Mouse (Mus musculus): Measurements from ENCODE around the gene Ugt1a8. TPM values are rescaled to one million over a fixed set of nuclear protein-coding genes. Genes with fewer than 3 reads are reported as not detected.

Gene Ugt1a8
- polyA plus RNA-seq, 1 experiment from 2014 or later, result not detected

DNA sequence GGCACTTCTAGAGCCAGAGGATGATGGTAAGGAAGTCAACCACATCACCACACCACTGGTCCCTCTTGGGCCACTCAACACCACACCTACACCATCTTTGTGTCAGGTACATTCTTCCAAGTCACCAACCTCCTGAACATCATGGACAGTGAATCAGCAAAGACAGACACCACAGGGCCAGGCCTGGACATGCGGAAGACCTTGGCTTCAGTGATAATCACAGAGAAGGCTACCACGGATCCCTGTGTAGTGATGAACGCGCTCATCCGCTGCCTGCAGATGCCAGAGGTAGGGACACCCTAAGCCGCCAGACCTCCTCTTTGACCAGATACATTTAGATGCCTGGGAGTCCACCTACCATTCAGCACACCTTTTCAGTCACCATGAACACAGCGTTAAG lies 140.5 kb downstream of the Ugt1a8 start:
- Histone ChIP-seq H3K4me1 (no peaks in the 10 kb centered on the region), H3K9me3 (peaks cover 77% of the 10 kb centered on the region), H3K27me3 (no peaks in the 10 kb centered on the region), H3K4me3 (no peak overlapping the region), H3K36me3 (no peaks in the 10 kb centered on the region), H3K9ac (replicated peaks) (no peak overlapping the region), H3K4me2 (replicated peaks) (no peak overlapping the region), H3K27ac (replicated peaks) (no peak overlapping the region)
- WGBS, result 72% methylated on average over 7 of the region's 7 CpGs
- ATAC-seq (replicated peaks), result no peak

DNA sequence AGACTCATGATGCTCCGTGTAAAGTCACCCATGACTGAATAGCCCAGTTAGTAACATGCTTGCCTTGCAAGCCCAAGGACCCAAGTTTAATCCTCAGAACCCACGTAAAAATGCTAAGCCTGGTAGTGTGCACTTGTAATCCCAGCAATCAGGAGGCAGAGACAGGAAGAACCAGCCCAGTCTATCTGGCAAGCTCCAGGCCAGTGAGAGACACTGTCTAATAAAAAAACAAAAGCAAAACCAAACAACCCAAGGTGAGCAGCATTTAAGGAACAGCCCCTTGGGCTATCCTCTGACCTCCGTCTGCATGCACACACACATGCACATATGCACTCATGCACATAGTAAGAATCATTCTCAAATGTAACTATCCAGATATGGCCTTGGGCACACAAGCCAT lies 142.0 kb downstream of the Ugt1a8 start:
- Histone ChIP-seq H3K4me3 (no peak overlapping the region), H3K27me3 (no peaks in the 10 kb centered on the region), H3K9me3 (peaks cover 89% of the 10 kb centered on the region), H3K36me3 (no peaks in the 10 kb centered on the region), H3K9ac (replicated peaks) (no peak overlapping the region), H3K4me1 (no peaks in the 10 kb centered on the region), H3K27ac (replicated peaks) (no peak overlapping the region), H3K4me2 (replicated peaks) (no peak overlapping the region)
- 78% methylated on average over 3 of the region's 3 CpGs for WGBS
- ATAC-seq (replicated peaks), result no peak

DNA sequence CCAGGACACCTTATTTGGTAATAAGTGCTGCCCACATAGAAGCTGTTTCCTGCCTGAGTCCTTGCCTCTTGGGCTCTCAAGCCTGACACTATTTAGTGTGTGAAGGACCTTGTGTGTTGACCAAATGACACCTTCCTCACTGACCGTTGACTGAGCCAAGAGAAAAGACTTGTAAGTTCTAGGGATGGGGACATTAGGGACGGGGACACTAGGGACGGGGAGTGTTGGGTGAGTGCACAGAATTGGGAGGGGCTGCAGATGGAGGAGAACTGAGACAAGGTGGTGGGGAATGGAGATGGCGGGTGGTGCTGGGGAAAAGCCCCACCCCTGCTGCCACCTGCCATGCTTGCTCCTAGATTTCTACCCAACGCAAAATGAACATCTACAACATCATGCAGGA lies 142.4 kb downstream of the Ugt1a8 start:
- H3K27me3 ChIP-seq, result no peaks in the 10 kb centered on the region
- H3K36me3 ChIP-seq, result no peaks in the 10 kb centered on the region
- no peaks in the 10 kb centered on the region for H3K4me1 ChIP-seq
- H3K27ac ChIP-seq (replicated peaks), result no peak overlapping the region
- H3K9ac ChIP-seq (replicated peaks), result no peak overlapping the region
- no peak overlapping the region for H3K4me3 ChIP-seq
- no peak for ATAC-seq (replicated peaks)
- WGBS, result 89% methylated on average over 5 of the region's 5 CpGs
- H3K9me3 ChIP-seq, result peaks cover 93% of the 10 kb centered on the region
- H3K4me2 ChIP-seq (replicated peaks), result no peak overlapping the region

DNA sequence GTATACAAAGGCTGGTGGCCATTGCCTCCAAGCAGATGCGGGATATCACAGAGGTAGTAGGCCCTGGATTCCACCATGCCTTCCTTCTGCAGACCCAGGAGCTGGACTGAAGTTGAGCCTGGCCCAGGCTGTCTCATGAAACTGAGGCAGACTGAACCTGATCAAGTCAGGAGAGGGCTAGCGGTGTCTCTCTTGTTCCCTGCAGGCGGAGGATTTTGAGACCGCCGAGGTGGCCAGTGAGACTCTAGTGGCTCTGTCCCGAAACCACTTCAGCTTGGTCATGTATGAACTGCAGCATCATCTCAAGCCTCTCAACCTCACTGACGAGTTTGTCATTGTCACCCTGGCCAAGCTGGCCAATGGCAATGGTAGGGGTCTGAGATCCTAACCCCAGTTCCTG lies 142.8 kb downstream of the Ugt1a8 start:
- H3K4me1 ChIP-seq, result no peaks in the 10 kb centered on the region
- no peak overlapping the region for H3K4me2 ChIP-seq (replicated peaks)
- WGBS, result 73% methylated on average over 7 of the region's 7 CpGs
- no peaks in the 10 kb centered on the region for H3K36me3 ChIP-seq
- ATAC-seq (replicated peaks), result no peak
- H3K9me3 ChIP-seq, result peaks cover 95% of the 10 kb centered on the region
- H3K9ac ChIP-seq (replicated peaks), result no peak overlapping the region
- H3K27ac ChIP-seq (replicated peaks), result no peak overlapping the region
- H3K4me3 ChIP-seq, result no peak overlapping the region
- H3K27me3 ChIP-seq, result no peaks in the 10 kb centered on the region

DNA sequence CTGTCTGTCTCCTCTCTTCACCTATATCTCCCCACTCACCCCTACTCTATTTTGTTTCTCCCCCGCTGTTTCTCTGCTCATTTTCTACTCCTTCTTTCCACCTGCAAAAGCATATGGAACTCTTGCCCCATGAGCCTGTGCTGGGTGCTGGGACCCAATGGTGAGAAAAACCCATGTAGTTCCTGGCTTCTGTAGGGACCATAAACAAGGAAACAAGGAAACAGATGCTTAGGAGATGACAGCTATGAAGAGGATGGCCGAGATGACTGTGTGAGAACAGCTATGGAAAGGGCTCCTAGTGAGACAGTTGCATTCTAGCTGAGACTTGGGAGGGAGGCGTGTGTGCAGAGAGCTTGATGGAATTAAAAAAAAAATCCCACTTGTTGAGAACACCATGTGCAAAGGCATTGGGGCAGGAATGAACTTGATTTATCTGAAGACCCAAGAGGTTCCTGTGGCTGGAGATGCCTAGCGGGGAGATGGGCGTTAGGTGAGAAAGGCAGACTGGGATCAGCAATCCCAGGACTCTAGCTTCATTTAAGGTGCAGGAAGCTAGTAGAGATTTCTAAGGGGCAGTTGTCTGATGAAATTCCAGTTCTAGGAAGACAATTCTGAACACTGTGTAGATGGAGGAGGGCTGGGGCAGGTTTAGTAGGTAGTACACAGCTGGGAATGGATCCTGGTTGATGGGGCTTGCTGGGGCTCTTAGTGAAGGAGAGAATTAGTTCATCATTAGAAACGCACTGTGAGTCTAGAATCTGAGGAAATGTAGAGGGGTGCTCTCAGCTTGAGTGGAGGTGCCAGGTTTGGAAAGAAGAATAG lies 143.6 kb downstream of the Ugt1a8 start:
- ATAC-seq (replicated peaks), result no peak
- no peaks in the 10 kb centered on the region for H3K4me1 ChIP-seq
- peaks cover 95% of the 10 kb centered on the region for H3K9me3 ChIP-seq
- no peak overlapping the region for H3K9ac ChIP-seq (replicated peaks)
- H3K4me3 ChIP-seq, result no peak overlapping the region
- no peak overlapping the region for H3K4me2 ChIP-seq (replicated peaks)
- no peak overlapping the region for H3K27ac ChIP-seq (replicated peaks)
- no peaks in the 10 kb centered on the region for H3K27me3 ChIP-seq
- WGBS, result 78% methylated on average over 6 of the region's 6 CpGs
- no peaks in the 10 kb centered on the region for H3K36me3 ChIP-seq

DNA sequence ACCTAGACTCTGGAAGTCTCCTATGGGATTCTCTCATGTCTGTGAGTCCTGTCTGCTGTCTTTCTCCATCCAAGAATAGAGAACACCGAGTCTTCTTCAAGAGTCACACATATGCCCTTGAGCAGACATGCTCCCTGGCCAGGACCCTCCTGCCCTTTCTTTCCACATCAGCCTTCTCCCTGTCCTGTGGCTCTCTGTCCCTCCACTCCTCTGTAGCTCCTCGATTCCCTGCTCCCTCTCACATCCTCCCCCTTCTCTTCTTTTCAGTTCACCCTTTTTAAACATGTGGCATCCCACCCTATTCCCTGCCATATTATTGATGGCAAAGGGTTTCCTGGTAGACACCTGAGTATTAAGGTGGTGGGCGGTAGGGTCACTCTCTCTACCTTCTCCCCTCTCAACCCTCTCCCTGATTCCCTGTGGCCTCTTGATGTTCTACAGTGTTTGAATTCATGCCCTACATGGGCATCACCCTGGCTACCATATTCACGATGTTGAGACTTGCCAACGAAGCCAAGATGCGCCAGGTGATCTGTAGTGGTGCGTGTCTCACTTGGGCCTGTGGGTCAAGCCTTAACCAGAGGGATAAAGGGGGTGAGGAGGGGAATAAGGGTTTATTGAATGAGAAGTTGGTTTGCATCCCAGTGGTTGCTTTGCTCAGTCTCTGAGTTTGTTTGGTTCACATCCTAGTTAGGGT lies 144.3 kb downstream of the Ugt1a8 start:
- H3K9ac ChIP-seq (replicated peaks), result no peak overlapping the region
- ATAC-seq (replicated peaks), result no peak
- no peak overlapping the region for H3K27ac ChIP-seq (replicated peaks)
- no peaks in the 10 kb centered on the region for H3K4me1 ChIP-seq
- peaks cover 91% of the 10 kb centered on the region for H3K9me3 ChIP-seq
- no peaks in the 10 kb centered on the region for H3K27me3 ChIP-seq
- WGBS, result 68% methylated on average over 7 of the region's 7 CpGs
- no peak overlapping the region for H3K4me3 ChIP-seq
- no peak overlapping the region for H3K4me2 ChIP-seq (replicated peaks)
- no peaks in the 10 kb centered on the region for H3K36me3 ChIP-seq

DNA sequence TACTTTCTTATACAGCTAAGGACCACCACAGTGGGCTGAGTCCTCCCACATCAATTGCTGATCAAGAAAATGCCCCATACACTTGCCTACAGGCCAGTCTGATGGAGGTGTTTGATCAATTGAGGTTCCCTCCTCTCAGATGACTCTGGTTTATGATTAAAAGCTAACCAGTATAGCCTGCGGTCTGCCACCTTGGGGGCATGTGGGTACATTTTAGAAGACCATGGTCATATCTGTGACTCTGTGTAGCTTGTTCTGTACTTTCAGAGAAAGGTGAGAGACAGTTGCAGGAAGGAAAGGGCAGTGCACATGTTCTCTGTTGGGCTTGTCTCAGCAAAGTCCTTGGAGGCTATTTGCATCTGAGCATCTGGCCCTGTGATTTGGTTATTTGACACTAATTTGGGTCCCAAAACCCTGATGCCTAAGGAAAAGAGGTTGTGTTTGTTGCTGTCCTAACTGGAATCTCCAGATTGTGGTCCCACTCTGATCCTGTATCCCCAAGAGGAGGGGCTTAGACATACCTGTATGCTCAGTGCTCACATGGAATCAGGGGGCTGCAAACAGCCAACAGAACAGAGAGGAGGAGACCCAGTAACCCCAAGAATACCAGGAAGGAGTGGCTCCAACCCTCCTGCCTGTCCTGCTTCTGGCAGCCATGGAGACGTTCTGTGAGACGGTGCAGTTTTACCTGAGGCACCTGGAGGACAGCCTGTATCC lies 145.2 kb downstream of the Ugt1a8 start:
- Histone ChIP-seq H3K27me3 (no peaks in the 10 kb centered on the region), H3K4me2 (replicated peaks) (no peak overlapping the region), H3K4me1 (no peaks in the 10 kb centered on the region), H3K9ac (replicated peaks) (no peak overlapping the region), H3K9me3 (peaks cover 91% of the 10 kb centered on the region), H3K27ac (replicated peaks) (no peak overlapping the region), H3K36me3 (no peaks in the 10 kb centered on the region), H3K4me3 (no peak overlapping the region)
- WGBS, result 54% methylated on average over 3 of the region's 3 CpGs
- no peak for ATAC-seq (replicated peaks)

DNA sequence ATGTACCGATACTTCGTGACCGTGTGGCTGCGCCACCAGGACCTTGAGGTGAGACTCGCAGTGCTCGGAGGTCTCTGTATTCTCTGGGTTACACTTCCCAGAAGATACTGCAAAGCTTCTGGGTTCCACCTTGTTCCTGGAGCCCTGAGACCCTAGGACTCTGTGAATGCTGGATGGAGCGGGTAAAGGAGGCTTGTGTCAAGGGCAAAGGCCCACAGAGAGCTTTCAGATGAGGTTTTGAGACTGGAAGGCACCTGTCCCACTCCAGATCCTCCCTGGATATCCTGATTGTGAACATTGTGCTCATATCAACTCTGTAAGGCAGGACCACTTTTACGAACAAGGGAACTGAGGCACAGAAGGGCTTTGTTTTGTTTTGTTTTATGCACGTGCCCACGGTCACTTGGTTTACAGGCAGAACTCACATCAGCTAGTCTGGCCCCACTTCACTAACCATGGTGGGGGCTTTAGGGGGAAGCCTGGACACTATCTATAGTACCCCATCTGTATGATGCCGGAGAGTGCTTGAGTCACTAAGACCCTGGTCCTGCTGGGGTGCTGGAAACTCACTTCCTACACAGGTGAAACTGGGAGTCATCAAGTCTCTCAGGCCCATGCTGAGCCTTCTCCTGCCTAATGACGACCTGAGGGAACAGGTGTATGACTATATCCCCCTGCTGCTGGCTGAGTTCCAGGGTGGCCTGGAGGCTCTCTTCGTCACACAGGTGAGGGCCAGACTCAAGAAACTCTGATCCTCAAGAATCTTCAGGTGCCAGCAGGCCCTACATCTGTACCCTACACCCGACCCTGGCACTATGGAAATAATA lies 146.0 kb downstream of the Ugt1a8 start:
- Histone ChIP-seq H3K27ac (replicated peaks) (no peak overlapping the region), H3K27me3 (no peaks in the 10 kb centered on the region), H3K4me3 (no peak overlapping the region), H3K4me1 (no peaks in the 10 kb centered on the region), H3K36me3 (no peaks in the 10 kb centered on the region), H3K9me3 (peaks cover 91% of the 10 kb centered on the region), H3K9ac (replicated peaks) (no peak overlapping the region), H3K4me2 (replicated peaks) (no peak overlapping the region)
- no peak for ATAC-seq (replicated peaks)
- WGBS, result 70% methylated on average over 14 of the region's 14 CpGs

DNA sequence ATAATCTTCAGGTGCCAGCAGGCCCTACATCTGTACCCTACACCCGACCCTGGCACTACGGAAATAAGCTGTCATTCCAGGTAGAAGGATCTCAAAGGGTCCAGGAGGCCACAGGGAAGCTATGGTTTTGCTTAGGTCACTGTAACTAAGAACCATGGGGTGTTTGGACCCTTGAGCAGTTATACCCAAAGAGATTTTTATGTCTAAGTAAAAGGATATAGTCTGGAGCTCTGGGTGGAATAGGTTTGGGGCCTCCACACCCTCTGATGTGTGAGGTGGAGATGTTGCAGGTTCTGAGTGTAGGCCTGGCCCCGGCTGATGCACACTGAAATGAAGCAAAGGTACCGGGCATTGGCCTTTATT lies 146.6 kb downstream of the Ugt1a8 start:
- no peak for ATAC-seq (replicated peaks)
- H3K4me3 ChIP-seq, result no peak overlapping the region
- peaks cover 91% of the 10 kb centered on the region for H3K9me3 ChIP-seq
- no peaks in the 10 kb centered on the region for H3K36me3 ChIP-seq
- H3K27me3 ChIP-seq, result no peaks in the 10 kb centered on the region
- H3K27ac ChIP-seq (replicated peaks), result no peak overlapping the region
- no peak overlapping the region for H3K9ac ChIP-seq (replicated peaks)
- H3K4me2 ChIP-seq (replicated peaks), result no peak overlapping the region
- H3K4me1 ChIP-seq, result no peaks in the 10 kb centered on the region
- 64% methylated on average over 4 of the region's 4 CpGs for WGBS

DNA sequence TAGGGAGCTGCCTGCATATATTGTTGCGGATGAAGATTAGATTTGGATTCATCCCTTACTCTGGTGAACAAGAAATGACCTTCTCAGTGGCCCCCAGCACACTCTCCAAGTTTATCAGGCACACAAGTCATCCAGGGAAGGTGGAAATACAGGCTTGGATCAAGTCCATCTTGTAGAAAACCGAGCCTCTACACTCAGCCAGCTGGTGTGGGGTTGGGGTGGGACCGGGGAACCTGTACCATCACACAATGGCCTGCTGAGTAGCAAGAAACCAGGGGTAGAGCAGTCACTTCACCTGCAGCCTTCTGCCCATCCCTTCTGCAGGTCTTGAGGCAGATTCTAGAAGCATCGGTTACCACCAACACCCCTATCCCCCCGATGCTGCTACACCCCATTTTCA lies 147.0 kb downstream of the Ugt1a8 start:
- no peak overlapping the region for H3K9ac ChIP-seq (replicated peaks)

DNA sequence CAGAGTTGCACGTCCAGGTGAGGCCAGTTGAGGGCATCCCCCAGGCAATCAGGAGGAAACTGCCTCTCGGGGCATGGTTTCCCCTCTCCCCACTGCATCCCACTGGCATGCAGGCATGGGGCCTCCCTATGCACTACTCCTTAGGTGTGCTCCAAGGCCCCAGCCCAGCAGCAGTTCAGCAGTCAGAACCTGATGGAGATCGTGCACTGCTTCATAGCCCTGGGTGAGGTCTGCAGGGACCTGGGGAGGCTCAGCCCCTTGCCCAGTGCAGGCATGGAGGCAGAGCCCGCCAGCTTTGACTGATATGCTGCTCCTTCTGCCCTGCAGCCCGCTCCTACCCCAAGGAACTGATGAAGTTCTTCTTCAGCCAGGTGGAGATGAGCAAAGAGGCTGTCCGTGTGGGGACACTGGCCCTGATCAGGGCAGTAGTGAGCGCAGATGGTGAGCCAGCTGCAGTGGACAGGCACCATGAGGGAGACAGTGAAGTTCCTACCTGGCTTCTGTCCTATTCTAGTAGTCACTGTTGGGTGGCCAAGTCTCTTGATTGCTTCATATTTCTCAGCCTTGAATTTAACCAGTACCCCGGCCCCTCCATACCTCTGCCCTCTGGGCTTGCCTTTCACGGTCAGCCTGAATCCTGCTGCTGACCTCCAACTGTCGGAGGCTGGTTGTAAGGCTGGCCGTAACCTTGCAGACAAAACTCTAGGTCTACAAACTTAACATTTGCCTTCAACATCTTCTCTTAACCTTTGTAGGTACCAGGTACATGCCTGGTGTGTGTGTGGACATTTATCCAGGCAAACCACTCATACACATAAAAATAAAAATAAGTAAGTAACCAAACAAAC lies 147.7 kb downstream of the Ugt1a8 start:
- no peak overlapping the region for H3K9ac ChIP-seq (replicated peaks)
- H3K27me3 ChIP-seq, result no peaks in the 10 kb centered on the region
- H3K4me1 ChIP-seq, result no peaks in the 10 kb centered on the region
- no peak overlapping the region for H3K4me3 ChIP-seq
- WGBS, result 68% methylated on average over 11 of the region's 11 CpGs
- no peak overlapping the region for H3K4me2 ChIP-seq (replicated peaks)
- no peaks in the 10 kb centered on the region for H3K36me3 ChIP-seq
- peaks cover 92% of the 10 kb centered on the region for H3K9me3 ChIP-seq
- no peak overlapping the region for H3K27ac ChIP-seq (replicated peaks)
- ATAC-seq (replicated peaks), result no peak

More for the DNA sequence above, 147.0 kb downstream of the Ugt1a8 start:
- no peak for ATAC-seq (replicated peaks)
- Histone ChIP-seq H3K36me3 (no peaks in the 10 kb centered on the region), H3K4me2 (replicated peaks) (no peak overlapping the region), H3K27me3 (no peaks in the 10 kb centered on the region), H3K4me3 (no peak overlapping the region), H3K4me1 (no peaks in the 10 kb centered on the region), H3K9me3 (peaks cover 92% of the 10 kb centered on the region), H3K27ac (replicated peaks) (no peak overlapping the region)
- 44% methylated on average over 5 of the region's 5 CpGs for WGBS
